Mouse (Mus musculus) macrophage (primary cell): ENCODE measurements around the gene Atp1a1. TPM values are rescaled to one million over a fixed set of nuclear protein-coding genes. Genes with fewer than 3 reads are reported as not detected.

Experiments
- H3K27ac ChIP-seq: fragments of 350-480 bp; formaldehyde crosslinking; 2 replicates; pipeline ENCODE4 v1.9.0; 2021
- H3K36me3 ChIP-seq: fragments of 350-480 bp; formaldehyde crosslinking; 2 replicates; pipeline ENCODE4 v1.9.0; 2021; ENCODE audit errors: inconsistent target
- H3K4me3 ChIP-seq: fragments of 350-480 bp; formaldehyde crosslinking; 2 replicates; pipeline ENCODE4 v1.9.0; 2021; ENCODE audit errors: inconsistent target
- H3K79me2 ChIP-seq: fragments of 350-480 bp; formaldehyde crosslinking; 2 replicates; pipeline ENCODE4 v1.9.0; 2021; ENCODE audit errors: inconsistent target
- WGBS: methylation state at CpG from one replicate; pipeline ENCODE4 v1.1.7; 2026; ENCODE audit warnings: inconsistent platforms; ENCODE audit not compliant: missing documents; 5-methylcytosine and 5-hydroxymethylcytosine counted together
- polyA plus RNA-seq: library from polyadenylated mRNA; stranded (reverse); fragments of 250-400 nt; gene quantifications from 3 replicates; pipeline ENCODE4 v1.2.4, GENCODE M21; 2018; ENCODE audit warnings: inconsistent platforms

The Atp1a1 gene
- polyA plus RNA-seq, 1 experiment from 2014 or later = 164 TPM

GRCm38 (mm10) chr3:101628255-101628654 is 23.8 kb upstream of the Atp1a1 start:
- Histone ChIP-seq H3K4me3 (no peak overlapping the region), H3K79me2 (no peaks in the 10 kb centered on the region), H3K36me3 (no peaks in the 10 kb centered on the region), H3K27ac (no peak overlapping the region)
- 90% methylated on average over 2 of the region's 2 CpGs for WGBS

- WGBS = 97% methylated on average over 5 of the region's 5 CpGs
- Histone ChIP-seq H3K4me3 (no peak overlapping the region), H3K36me3 (no peaks in the 10 kb centered on the region), H3K27ac (no peak overlapping the region), H3K79me2 (no peaks in the 10 kb centered on the region)
These were observed 19.8 kb upstream of the Atp1a1 start for GRCm38 (mm10) chr3:101624287-101624686.

- Histone ChIP-seq H3K79me2 (no peaks in the 10 kb centered on the region), H3K27ac (no peak overlapping the region), H3K4me3 (no peak overlapping the region), H3K36me3 (no peaks in the 10 kb centered on the region)
- 85% methylated on average over 4 of the region's 4 CpGs for WGBS
These were observed 14.5 kb upstream of the Atp1a1 start for GRCm38 (mm10) chr3:101619017-101619416.

GRCm38 (mm10) chr3:101618505-101618904 is 14.0 kb upstream of the Atp1a1 start:
- 89% methylated on average over 4 of the region's 4 CpGs for WGBS

GRCm38 (mm10) chr3:101617451-101617850 is 13.0 kb upstream of the Atp1a1 start:
- 59% methylated on average over 8 of the region's 8 CpGs for WGBS
- no peak overlapping the region for H3K27ac ChIP-seq
- H3K79me2 ChIP-seq = no peaks in the 10 kb centered on the region

More at GRCm38 (mm10) chr3:101618505-101618904, 14.0 kb upstream of the Atp1a1 start:
- Histone ChIP-seq H3K4me3 (no peak overlapping the region), H3K79me2 (no peaks in the 10 kb centered on the region), H3K36me3 (no peaks in the 10 kb centered on the region), H3K27ac (no peak overlapping the region)

GRCm38 (mm10) chr3:101617007-101617406 is 12.5 kb upstream of the Atp1a1 start:
- H3K79me2 ChIP-seq = no peaks in the 10 kb centered on the region
- no peak overlapping the region for H3K27ac ChIP-seq
- no peaks in the 10 kb centered on the region for H3K36me3 ChIP-seq
- no peak overlapping the region for H3K4me3 ChIP-seq

More at GRCm38 (mm10) chr3:101617451-101617850, 13.0 kb upstream of the Atp1a1 start:
- Histone ChIP-seq H3K4me3 (no peak overlapping the region), H3K36me3 (no peaks in the 10 kb centered on the region)

- 40% methylated on average over 6 of the region's 6 CpGs for WGBS
- Histone ChIP-seq H3K27ac (no peak overlapping the region), H3K36me3 (no peaks in the 10 kb centered on the region), H3K79me2 (no peaks in the 10 kb centered on the region), H3K4me3 (no peak overlapping the region)
These were observed 11.4 kb upstream of the Atp1a1 start for GRCm38 (mm10) chr3:101615856-101616255.

GRCm38 (mm10) chr3:101611813-101612491 is 7.5 kb upstream of the Atp1a1 start:
- 63% methylated on average over 10 of the region's 10 CpGs for WGBS
- Histone ChIP-seq H3K4me3 (no peak overlapping the region), H3K27ac (no peak overlapping the region), H3K36me3 (no peaks in the 10 kb centered on the region), H3K79me2 (no peaks in the 10 kb centered on the region)

- WGBS = 90% methylated on average over 8 of the region's 8 CpGs
- Histone ChIP-seq H3K36me3 (no peaks in the 10 kb centered on the region), H3K27ac (no peak overlapping the region), H3K4me3 (no peak overlapping the region), H3K79me2 (no peaks in the 10 kb centered on the region)
These were observed 6.7 kb upstream of the Atp1a1 start for GRCm38 (mm10) chr3:101611012-101611812.

GRCm38 (mm10) chr3:101609302-101609701 is 4.8 kb upstream of the Atp1a1 start:
- no peak overlapping the region for H3K27ac ChIP-seq
- H3K4me3 ChIP-seq = no peak overlapping the region
- WGBS = 89% methylated on average over 5 of the region's 5 CpGs
- no peaks in the 10 kb centered on the region for H3K79me2 ChIP-seq
- no peaks in the 10 kb centered on the region for H3K36me3 ChIP-seq

- 95% methylated on average over 7 of the region's 7 CpGs for WGBS
- peaks cover 18% of the 10 kb centered on the region for H3K79me2 ChIP-seq
- no peak overlapping the region for H3K4me3 ChIP-seq
- H3K27ac ChIP-seq = no peak overlapping the region
- H3K36me3 ChIP-seq = no peaks in the 10 kb centered on the region
These were observed 2.5 kb upstream of the Atp1a1 start for GRCm38 (mm10) chr3:101606861-101607455.

- peaks cover 30% of the 10 kb centered on the region for H3K79me2 ChIP-seq
- H3K4me3 ChIP-seq = no peak overlapping the region
- no peak overlapping the region for H3K27ac ChIP-seq
- WGBS = 11% methylated on average over 2 of the region's 2 CpGs
- H3K36me3 ChIP-seq = no peaks in the 10 kb centered on the region
These were observed 1.2 kb upstream of the Atp1a1 start for GRCm38 (mm10) chr3:101605721-101606120.

- H3K27ac ChIP-seq = no peak overlapping the region
- 43% methylated on average over 5 of the region's 5 CpGs for WGBS
- H3K79me2 ChIP-seq = peaks cover 34% of the 10 kb centered on the region
- H3K4me3 ChIP-seq = peak overlapping the region; percentile 33
- H3K36me3 ChIP-seq = no peaks in the 10 kb centered on the region
These were observed 807 bp upstream of the Atp1a1 start for GRCm38 (mm10) chr3:101605291-101605690.

- no peaks in the 10 kb centered on the region for H3K36me3 ChIP-seq
- WGBS = under 1% methylated on average over 20 of the region's 68 CpGs
- H3K79me2 ChIP-seq = peaks cover 45% of the 10 kb centered on the region
- peak overlapping the region; percentile 81 for H3K27ac ChIP-seq
- H3K4me3 ChIP-seq = peak overlapping the region; percentile 66
These were observed 579 bp downstream of the Atp1a1 start for GRCm38 (mm10) chr3:101603661-101604549.
